Mouse (Mus musculus): ENCODE measurements around the gene Zc3hav1.

DNA sequence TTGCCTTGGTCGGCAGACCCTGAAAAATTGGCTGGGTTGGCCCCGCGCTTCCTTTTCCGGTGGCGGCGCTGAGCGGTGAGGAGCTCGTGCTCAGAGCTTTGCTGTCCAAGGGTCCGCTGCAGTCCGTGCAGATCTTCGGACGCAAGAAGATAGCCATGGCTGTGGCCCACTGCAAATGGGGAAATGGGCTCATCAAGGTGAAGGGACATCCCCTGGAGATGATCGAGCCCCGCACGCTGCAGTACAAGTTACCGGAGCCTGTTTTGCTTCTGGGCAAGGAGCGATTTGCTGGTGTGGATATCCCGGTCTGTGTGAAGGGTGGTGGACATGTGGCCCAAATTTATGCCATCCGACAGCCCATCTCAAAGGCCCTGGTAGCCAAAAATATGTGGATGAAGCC, 70.0 kb downstream of the Zc3hav1 start:
- TF ChIP-seq MAFK (IDR thresholded peaks at IDR 0.05; ENCODE audit: insufficient read depth, low read depth, low read length) (no peak), HCFC1 (IDR thresholded peaks at IDR 0.05; ENCODE audit: borderline replicate concordance, insufficient read depth, low read length) (no peak), ZNF384 (IDR thresholded peaks at IDR 0.05; ENCODE audit: low read depth, low read length) (no peak), CHD2 (IDR thresholded peaks at IDR 0.05; ENCODE audit: low read depth, low read length) (no peak)
